Mouse (Mus musculus) bone marrow macrophage, adult 2 months (primary cell): Measurements from ENCODE around the gene Zfp541.

Experiments
- CTCF ChIP-seq: IDR thresholded peaks from 2 replicates; pipeline ENCODE4 v1.5.1; 2012; ENCODE audit warnings: low read depth, mild to moderate bottlenecking, low read length, moderate library complexity
- POLR2A ChIP-seq: IDR thresholded peaks from 2 replicates; pipeline ENCODE4 v1.6.1; 2012; ENCODE audit warnings: mild to moderate bottlenecking, low read depth, low read length, borderline replicate concordance

GRCm38 (mm10) chr7:16043861-16044435 lies 17.7 kb upstream of the Zfp541 start:
- TF ChIP-seq POLR2A (no peak), CTCF (no peak)
